Mouse (Mus musculus) myocyte (in vitro differentiated cells): ENCODE measurements around the gene Nrip2.

ENCODE experiments used
- CEBPB ChIP-seq: IDR thresholded peaks from 2 replicates; pipeline ENCODE4 v1.6.1; 2011; ENCODE audit warnings: mild to moderate bottlenecking, moderate library complexity; ENCODE audit not compliant: poor library complexity, insufficient read depth, severe bottlenecking
- E2F4 ChIP-seq: IDR thresholded peaks from one replicate; pipeline ENCODE4 v1.6.1; 2011; ENCODE audit warnings: mild to moderate bottlenecking, control low read depth, moderate library complexity; ENCODE audit not compliant: insufficient read depth
- MAX ChIP-seq: IDR thresholded peaks from one replicate; pipeline ENCODE4 v1.6.1; 2011; ENCODE audit warnings: low read depth, mild to moderate bottlenecking, control low read depth
- MYOD1 ChIP-seq, 3 experiments: IDR thresholded peaks; one replicate each; pipeline ENCODE4 v1.6.1; 2011; ENCODE audit warnings: control low read depth in 2 of 3, low read depth in 2 of 3, mild to moderate bottlenecking in 2 of 3, moderate library complexity in 1 of 3; ENCODE audit not compliant: insufficient read length in 2 of 3, control insufficient read depth in 1 of 3
- MYOG ChIP-seq, 3 experiments: IDR thresholded peaks; one replicate each; pipeline ENCODE4 v1.6.1; 2011; ENCODE audit warnings: control low read depth in 2 of 3, low read depth in 2 of 3, mild to moderate bottlenecking in 2 of 3; ENCODE audit not compliant: insufficient read length in 2 of 3, control insufficient read depth in 1 of 3, insufficient read depth in 1 of 3
- POLR2A ChIP-seq: IDR thresholded peaks from one replicate; pipeline ENCODE4 v1.6.1; 2011; ENCODE audit warnings: low read depth, mild to moderate bottlenecking, control low read depth, moderate library complexity; ENCODE audit not compliant: insufficient read length
- POLR2AphosphoS2 ChIP-seq: IDR thresholded peaks from one replicate; pipeline ENCODE4 v1.6.1; 2011; ENCODE audit warnings: low read depth, control low read depth; ENCODE audit not compliant: insufficient read length
- REST ChIP-seq: IDR thresholded peaks from one replicate; pipeline ENCODE4 v1.6.1; 2011; ENCODE audit warnings: mild to moderate bottlenecking, control low read depth, moderate library complexity; ENCODE audit not compliant: insufficient read depth, insufficient read length
- SRF ChIP-seq: IDR thresholded peaks from one replicate; pipeline ENCODE4 v1.6.1; 2011; ENCODE audit warnings: low read depth; ENCODE audit not compliant: control insufficient read depth, insufficient read length
- TCF12 ChIP-seq: IDR thresholded peaks from one replicate; pipeline ENCODE4 v1.6.1; 2011; ENCODE audit warnings: mild to moderate bottlenecking, control low read depth; ENCODE audit not compliant: poor library complexity, insufficient read depth, severe bottlenecking
- USF1 ChIP-seq: IDR thresholded peaks from one replicate; pipeline ENCODE4 v1.6.1; 2011; ENCODE audit warnings: low read depth, mild to moderate bottlenecking, control low read depth, moderate library complexity

GRCm38 (mm10) chr6:128389185-128389584 lies 9.9 kb upstream of the Nrip2 start:
- TF ChIP-seq CEBPB (no peak), USF1 (no peak), MYOG (IDR thresholded peaks at IDR 0.05; ENCODE audit: control insufficient read depth in 1 of 3, insufficient read depth in 1 of 3, insufficient read length in 2 of 3, low read depth in 2 of 3) (no peak), POLR2A (no peak), POLR2AphosphoS2 (no peak), REST (no peak), E2F4 (no peak), MYOD1 (IDR thresholded peaks at IDR 0.05; ENCODE audit: control insufficient read depth in 1 of 3, insufficient read length in 2 of 3, low read depth in 2 of 3) (no peak), TCF12 (no peak), SRF (no peak), MAX (no peak)
